Mouse (Mus musculus) myocyte (in vitro differentiated cells): ENCODE measurements around the gene Rps5.

ENCODE experiments used
- CEBPB ChIP-seq: IDR thresholded peaks from 2 replicates; pipeline ENCODE4 v1.6.1; 2011; ENCODE audit warnings: mild to moderate bottlenecking, moderate library complexity; ENCODE audit not compliant: poor library complexity, insufficient read depth, severe bottlenecking
- POLR2A ChIP-seq: IDR thresholded peaks from one replicate; pipeline ENCODE4 v1.6.1; 2011; ENCODE audit warnings: low read depth, mild to moderate bottlenecking, control low read depth, moderate library complexity; ENCODE audit not compliant: insufficient read length
- TCF3 ChIP-seq: IDR thresholded peaks from one replicate; pipeline ENCODE4 v1.6.1; 2011; ENCODE audit warnings: low read depth, control low read depth; ENCODE audit not compliant: insufficient read length

DNA sequence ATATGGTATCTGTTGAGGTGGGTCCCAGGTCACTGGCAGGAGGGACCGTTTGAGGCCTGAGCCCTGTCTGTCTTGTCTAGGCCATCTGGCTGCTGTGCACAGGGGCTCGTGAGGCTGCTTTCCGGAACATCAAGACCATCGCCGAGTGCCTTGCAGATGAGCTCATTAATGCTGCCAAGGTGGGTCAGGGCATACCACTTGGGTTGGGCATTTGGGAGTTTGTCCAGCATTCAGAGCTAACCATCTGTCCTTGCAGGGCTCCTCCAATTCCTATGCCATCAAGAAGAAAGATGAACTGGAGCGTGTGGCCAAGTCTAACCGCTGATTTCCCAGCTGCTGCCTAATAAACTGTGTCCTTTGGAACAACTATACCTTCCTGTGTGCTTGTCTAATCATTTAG is 4.2 kb downstream of the Rps5 start:
- no peak for TF ChIP-seq POLR2A
- no peak for TF ChIP-seq TCF3
- no peak for TF ChIP-seq CEBPB
